Mouse (Mus musculus): ENCODE data around the gene Pnrc2. TPM values are rescaled to one million over a fixed set of nuclear protein-coding genes. Genes with fewer than 3 reads are reported as not detected.

Pnrc2 gene
- polyA plus RNA-seq, 1 experiment from 2014 or later = 167 TPM

DNA sequence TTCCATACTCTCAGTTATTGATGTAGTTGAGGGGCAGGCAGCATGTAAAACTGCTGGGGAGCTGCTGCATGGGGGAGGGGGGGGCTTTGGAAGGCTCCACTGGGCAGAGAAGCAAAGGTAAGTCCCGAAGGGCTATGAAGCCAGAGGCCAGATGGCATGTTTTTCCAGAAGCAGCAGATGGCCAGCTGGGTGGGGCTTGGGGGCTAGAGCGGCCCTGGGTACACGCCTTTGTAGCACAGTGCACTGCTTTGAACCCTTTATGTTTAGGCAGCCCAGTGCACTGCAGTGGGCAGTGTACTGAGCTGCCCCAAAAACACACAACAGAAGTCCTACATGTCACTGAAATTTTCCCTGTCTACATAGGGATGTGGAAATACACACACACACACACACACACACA is 39.2 kb upstream of the Pnrc2 start:
- Histone ChIP-seq H3K27me3 (replicated peaks; ENCODE audit: control insufficient read depth, insufficient read depth, low read length) (no peaks in the 10 kb centered on the region), H3K9ac (ENCODE audit: low read length) (no peak overlapping the region), H3K36me3 (ENCODE audit: control insufficient read depth, insufficient read depth, low read length) (no peaks in the 10 kb centered on the region), H3K4me1 (replicated peaks; ENCODE audit: control insufficient read depth, insufficient read depth, low read length) (no peaks in the 10 kb centered on the region; the same call in 1 of the 2 replicates), H3K9me3 (ENCODE audit: control insufficient read depth, low read length) (no peaks in the 10 kb centered on the region), H3K4me3 (ENCODE audit: low read depth, low read length) (no peak overlapping the region), H3K27ac (ENCODE audit: low read depth) (no peak overlapping the region), H3K4me2 (ENCODE audit: low read length) (no peak overlapping the region)
- ATAC-seq (replicated peaks; ENCODE audit: low FRiP score, low TSS enrichment, low read depth) (no peak), DNase-seq (ENCODE audit: low spot score) (no peak)
- WGBS = 36% methylated on average over 3 of the region's 3 CpGs

DNA sequence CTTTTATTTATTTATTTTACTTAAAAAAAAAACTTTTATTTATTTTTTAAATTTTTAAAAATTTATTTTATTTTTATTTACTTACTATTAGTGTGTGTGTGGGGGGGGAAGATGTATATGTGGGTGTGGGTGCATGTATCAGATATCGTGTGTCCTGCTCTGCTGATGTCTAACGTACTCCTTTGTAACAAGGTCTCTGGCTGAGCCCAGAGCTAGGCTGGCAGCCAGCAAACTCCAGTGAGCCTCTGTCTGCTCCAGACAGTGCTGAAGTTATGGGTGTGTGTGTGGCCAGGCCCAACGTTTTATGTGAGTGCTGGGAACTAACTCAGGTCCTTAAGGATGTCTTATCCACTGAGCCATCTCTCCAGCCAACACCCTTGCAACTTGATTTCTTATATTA is 38.5 kb upstream of the Pnrc2 start:
- ATAC-seq (replicated peaks; ENCODE audit: low FRiP score, low TSS enrichment, low read depth) (no peak), DNase-seq (ENCODE audit: low spot score) (no peak)
- 62% methylated on average over 3 of the region's 3 CpGs for WGBS
- no peaks in the 10 kb centered on the region for H3K27me3 ChIP-seq (replicated peaks; ENCODE audit: control insufficient read depth, insufficient read depth, low read length)
- no peak overlapping the region for H3K27ac ChIP-seq (ENCODE audit: low read depth)
- H3K4me3 ChIP-seq (ENCODE audit: low read depth, low read length) = no peak overlapping the region
- no peaks in the 10 kb centered on the region; the same call in 1 of the 2 replicates for H3K4me1 ChIP-seq (replicated peaks; ENCODE audit: control insufficient read depth, insufficient read depth, low read length)
- no peaks in the 10 kb centered on the region for H3K9me3 ChIP-seq (ENCODE audit: control insufficient read depth, low read length)
- no peak overlapping the region for H3K4me2 ChIP-seq (ENCODE audit: low read length)
- H3K36me3 ChIP-seq (ENCODE audit: control insufficient read depth, insufficient read depth, low read length) = no peaks in the 10 kb centered on the region
- H3K9ac ChIP-seq (ENCODE audit: low read length) = no peak overlapping the region

DNA sequence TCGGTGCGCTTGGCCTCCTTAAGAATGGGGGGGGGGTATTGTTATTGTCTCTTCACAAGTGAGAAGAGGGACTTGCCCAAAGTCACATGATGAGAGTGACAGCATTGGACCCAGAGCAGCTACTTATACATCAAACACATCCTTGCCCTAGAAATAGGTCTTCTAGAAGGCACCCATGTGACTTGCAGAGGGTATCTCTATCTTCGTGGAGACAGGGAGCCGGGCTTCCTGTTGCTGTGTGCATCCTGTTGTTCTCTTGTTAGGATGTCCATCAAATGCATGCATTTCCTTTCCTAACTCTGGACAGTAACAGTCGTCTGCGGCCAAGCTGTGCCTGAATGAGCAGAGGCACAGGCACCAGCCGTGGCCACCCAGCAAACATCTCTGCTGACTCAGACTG is 37.9 kb upstream of the Pnrc2 start:
- Histone ChIP-seq H3K36me3 (ENCODE audit: control insufficient read depth, insufficient read depth, low read length) (no peaks in the 10 kb centered on the region), H3K27ac (ENCODE audit: low read depth) (no peak overlapping the region)
- WGBS = 76% methylated on average over 7 of the region's 7 CpGs

GRCm38 (mm10) chr4:135909326-135910066 is 35.8 kb upstream of the Pnrc2 start:
- no peaks in the 10 kb centered on the region; the same call in 1 of the 2 replicates for H3K4me1 ChIP-seq (replicated peaks; ENCODE audit: control insufficient read depth, insufficient read depth, low read length)
- no peak overlapping the region for H3K4me3 ChIP-seq (ENCODE audit: low read depth, low read length)

More for the DNA sequence above, 37.9 kb upstream of the Pnrc2 start:
- no peaks in the 10 kb centered on the region for H3K27me3 ChIP-seq (replicated peaks; ENCODE audit: control insufficient read depth, insufficient read depth, low read length)
- ATAC-seq (replicated peaks; ENCODE audit: low FRiP score, low TSS enrichment, low read depth) = no peak
- no peak for DNase-seq (ENCODE audit: low spot score)
- no peak overlapping the region for H3K4me2 ChIP-seq (ENCODE audit: low read length)
- H3K4me1 ChIP-seq (replicated peaks; ENCODE audit: control insufficient read depth, insufficient read depth, low read length) = no peaks in the 10 kb centered on the region; the same call in 1 of the 2 replicates
- no peaks in the 10 kb centered on the region for H3K9me3 ChIP-seq (ENCODE audit: control insufficient read depth, low read length)
- no peak overlapping the region for H3K9ac ChIP-seq (ENCODE audit: low read length)
- H3K4me3 ChIP-seq (ENCODE audit: low read depth, low read length) = no peak overlapping the region

DNA sequence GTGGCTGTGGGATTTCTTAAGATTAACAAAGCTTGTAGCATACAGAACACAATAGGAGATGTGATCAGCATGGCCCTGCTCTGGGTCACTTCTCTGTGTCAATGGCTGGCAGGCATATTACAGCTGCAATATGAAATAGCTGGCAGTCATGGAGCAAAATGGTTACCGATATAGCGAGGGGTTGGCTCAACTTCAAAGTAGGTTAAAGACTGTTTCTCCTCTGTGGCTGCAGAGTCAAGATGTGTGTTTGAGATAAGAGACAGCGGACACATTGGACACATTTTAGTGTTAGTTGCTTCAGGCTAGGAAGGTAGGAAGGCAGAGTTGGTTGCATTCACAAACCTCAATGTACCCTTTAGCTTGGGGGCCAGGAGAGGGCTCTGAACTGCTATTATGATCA is 33.0 kb upstream of the Pnrc2 start:
- Histone ChIP-seq H3K9ac (ENCODE audit: low read length) (no peak overlapping the region), H3K4me3 (ENCODE audit: low read depth, low read length) (no peak overlapping the region), H3K36me3 (ENCODE audit: control insufficient read depth, insufficient read depth, low read length) (no peaks in the 10 kb centered on the region), H3K4me1 (replicated peaks; ENCODE audit: control insufficient read depth, insufficient read depth, low read length) (no peaks in the 10 kb centered on the region; the same call in 1 of the 2 replicates), H3K9me3 (ENCODE audit: control insufficient read depth, low read length) (no peaks in the 10 kb centered on the region), H3K27ac (ENCODE audit: low read depth) (no peak overlapping the region), H3K4me2 (ENCODE audit: low read length) (no peak overlapping the region), H3K27me3 (replicated peaks; ENCODE audit: control insufficient read depth, insufficient read depth, low read length) (no peaks in the 10 kb centered on the region)
- WGBS = 86% methylated on average over 3 of the region's 3 CpGs
- no peak for DNase-seq (ENCODE audit: low spot score)
- ATAC-seq (replicated peaks; ENCODE audit: low FRiP score, low TSS enrichment, low read depth) = no peak

More at GRCm38 (mm10) chr4:135909326-135910066, 35.8 kb upstream of the Pnrc2 start:
- no peak for DNase-seq (ENCODE audit: low spot score)
- H3K36me3 ChIP-seq (ENCODE audit: control insufficient read depth, insufficient read depth, low read length) = no peaks in the 10 kb centered on the region
- H3K9ac ChIP-seq (ENCODE audit: low read length) = no peak overlapping the region
- ATAC-seq (replicated peaks; ENCODE audit: low FRiP score, low TSS enrichment, low read depth) = no peak
- no peaks in the 10 kb centered on the region for H3K9me3 ChIP-seq (ENCODE audit: control insufficient read depth, low read length)
- H3K4me2 ChIP-seq (ENCODE audit: low read length) = no peak overlapping the region
- WGBS = 33% methylated on average over 13 of the region's 13 CpGs
- H3K27me3 ChIP-seq (replicated peaks; ENCODE audit: control insufficient read depth, insufficient read depth, low read length) = no peaks in the 10 kb centered on the region
- H3K27ac ChIP-seq (ENCODE audit: low read depth) = no peak overlapping the region

DNA sequence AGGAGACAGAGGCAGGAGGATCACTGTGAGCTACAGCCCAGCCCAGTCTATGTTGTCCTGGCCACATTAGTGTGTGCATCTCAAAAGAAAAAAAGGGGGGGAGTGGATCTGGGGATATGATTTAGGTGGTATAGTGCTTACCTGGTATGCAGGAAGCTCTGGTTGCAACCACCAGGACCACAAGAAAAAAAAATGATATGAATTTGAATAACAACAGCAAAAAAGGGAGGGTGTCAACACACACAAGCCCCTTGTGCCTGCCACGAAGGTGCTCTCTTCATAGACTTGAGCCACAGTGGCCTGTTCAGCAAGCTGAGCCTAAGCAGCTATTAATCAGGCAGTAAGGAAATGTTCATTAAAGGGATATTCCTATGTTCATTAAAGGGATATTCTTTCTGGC is 31.2 kb upstream of the Pnrc2 start:
- H3K4me1 ChIP-seq (replicated peaks; ENCODE audit: control insufficient read depth, insufficient read depth, low read length) = no peaks in the 10 kb centered on the region; the same call in 1 of the 2 replicates
- ATAC-seq (replicated peaks; ENCODE audit: low FRiP score, low TSS enrichment, low read depth) = no peak
- H3K9ac ChIP-seq (ENCODE audit: low read length) = no peak overlapping the region
- WGBS = 68% methylated on average over 1 of the region's 1 CpGs
- no peak overlapping the region for H3K4me2 ChIP-seq (ENCODE audit: low read length)
- no peak for DNase-seq (ENCODE audit: low spot score)
- H3K4me3 ChIP-seq (ENCODE audit: low read depth, low read length) = no peak overlapping the region
- H3K36me3 ChIP-seq (ENCODE audit: control insufficient read depth, insufficient read depth, low read length) = no peaks in the 10 kb centered on the region
- no peaks in the 10 kb centered on the region for H3K27me3 ChIP-seq (replicated peaks; ENCODE audit: control insufficient read depth, insufficient read depth, low read length)
- H3K9me3 ChIP-seq (ENCODE audit: control insufficient read depth, low read length) = no peaks in the 10 kb centered on the region
- no peak overlapping the region for H3K27ac ChIP-seq (ENCODE audit: low read depth)

DNA sequence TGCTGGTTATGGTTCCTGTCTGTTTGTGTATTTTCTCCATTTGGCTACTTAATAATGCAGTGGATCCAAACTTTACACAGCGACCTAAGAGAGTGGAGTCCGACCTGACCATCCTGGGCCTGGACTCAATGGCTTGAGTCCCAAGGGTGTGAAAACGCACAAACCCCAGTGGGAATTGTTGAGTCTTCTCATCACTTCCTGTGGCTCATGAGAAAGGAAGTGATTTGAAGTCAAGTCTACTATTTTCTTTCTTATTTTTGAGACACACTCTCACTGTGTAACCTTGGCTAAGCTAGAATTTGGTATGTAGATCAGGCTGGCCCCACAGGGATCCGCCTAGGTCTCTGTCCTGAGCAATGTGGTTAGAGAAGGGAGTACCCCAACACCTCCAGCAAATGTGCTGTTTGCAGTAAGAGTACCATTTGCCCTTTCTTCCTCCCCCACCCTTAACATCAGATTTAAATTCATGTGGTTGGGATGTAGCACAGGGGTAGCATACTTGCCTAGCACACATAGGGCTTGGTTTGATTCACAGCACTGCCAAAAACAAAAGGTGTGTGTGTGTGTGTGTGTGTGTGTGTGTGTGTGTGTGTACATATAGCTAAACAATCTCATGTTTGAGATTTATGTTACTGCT is 29.1 kb upstream of the Pnrc2 start:
- Histone ChIP-seq H3K27me3 (replicated peaks; ENCODE audit: control insufficient read depth, insufficient read depth, low read length) (no peaks in the 10 kb centered on the region), H3K4me2 (ENCODE audit: low read length) (no peak overlapping the region), H3K36me3 (ENCODE audit: control insufficient read depth, insufficient read depth, low read length) (no peaks in the 10 kb centered on the region), H3K4me1 (replicated peaks; ENCODE audit: control insufficient read depth, insufficient read depth, low read length) (no peaks in the 10 kb centered on the region), H3K9me3 (ENCODE audit: control insufficient read depth, low read length) (no peaks in the 10 kb centered on the region), H3K9ac (ENCODE audit: low read length) (no peak overlapping the region), H3K27ac (ENCODE audit: low read depth) (no peak overlapping the region), H3K4me3 (ENCODE audit: low read depth, low read length) (no peak overlapping the region)
- ATAC-seq (replicated peaks; ENCODE audit: low FRiP score, low TSS enrichment, low read depth) (no peak), DNase-seq (ENCODE audit: low spot score) (no peak)
- 83% methylated on average over 4 of the region's 4 CpGs for WGBS

DNA sequence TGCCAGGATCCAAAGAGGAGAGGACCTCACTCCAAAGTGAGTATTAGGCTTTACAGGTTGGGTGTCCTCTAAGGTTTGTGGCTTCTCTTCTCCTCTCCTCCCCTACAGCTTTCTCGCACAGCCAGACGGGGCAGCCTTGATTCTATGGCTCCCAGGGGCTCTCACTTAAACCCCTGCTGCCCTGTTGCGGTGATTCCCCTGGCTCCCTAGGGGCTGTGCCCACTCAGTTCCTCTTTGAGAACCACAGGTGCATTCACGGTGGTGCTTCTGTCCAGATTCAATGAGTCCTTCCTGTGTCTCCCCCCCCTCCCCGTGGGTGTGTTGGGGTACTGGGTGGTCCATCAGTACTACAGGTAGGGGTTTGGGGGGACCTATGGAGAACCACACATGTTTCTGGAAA is 26.4 kb upstream of the Pnrc2 start:
- WGBS = 79% methylated on average over 5 of the region's 5 CpGs
- no peaks in the 10 kb centered on the region for H3K36me3 ChIP-seq (ENCODE audit: control insufficient read depth, insufficient read depth, low read length)
- no peak overlapping the region for H3K9ac ChIP-seq (ENCODE audit: low read length)
- no peak overlapping the region for H3K27ac ChIP-seq (ENCODE audit: low read depth)
- DNase-seq (ENCODE audit: low spot score) (no peak), ATAC-seq (replicated peaks; ENCODE audit: low FRiP score, low TSS enrichment, low read depth) (no peak)
- no peaks in the 10 kb centered on the region for H3K4me1 ChIP-seq (replicated peaks; ENCODE audit: control insufficient read depth, insufficient read depth, low read length)
- H3K4me2 ChIP-seq (ENCODE audit: low read length) = no peak overlapping the region
- no peak overlapping the region for H3K4me3 ChIP-seq (ENCODE audit: low read depth, low read length)
- no peaks in the 10 kb centered on the region for H3K27me3 ChIP-seq (replicated peaks; ENCODE audit: control insufficient read depth, insufficient read depth, low read length)
- H3K9me3 ChIP-seq (ENCODE audit: control insufficient read depth, low read length) = no peaks in the 10 kb centered on the region

DNA sequence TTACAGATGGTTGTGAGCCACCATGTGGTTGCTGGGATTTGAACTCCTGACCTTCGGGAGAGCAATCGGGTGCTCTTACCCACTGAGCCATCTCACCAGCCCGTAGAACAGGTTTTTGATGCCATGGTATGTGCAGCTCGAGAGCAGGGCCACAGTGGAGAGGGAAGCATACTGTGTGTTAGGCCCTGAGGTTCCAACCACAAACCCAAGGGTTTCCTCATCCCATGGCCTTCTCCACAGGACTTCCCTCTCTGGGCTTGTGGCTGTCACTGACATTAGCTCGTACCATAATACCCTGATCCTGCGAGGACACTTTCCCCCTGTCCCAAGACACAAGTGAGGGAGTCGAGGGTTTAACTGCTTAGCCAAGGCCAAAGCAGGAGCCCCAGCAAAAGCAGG is 25.4 kb upstream of the Pnrc2 start:
- DNase-seq (ENCODE audit: low spot score) = no peak
- no peak for ATAC-seq (replicated peaks; ENCODE audit: low FRiP score, low TSS enrichment, low read depth)
- Histone ChIP-seq H3K4me1 (replicated peaks; ENCODE audit: control insufficient read depth, insufficient read depth, low read length) (no peaks in the 10 kb centered on the region), H3K27ac (ENCODE audit: low read depth) (no peak overlapping the region), H3K4me3 (ENCODE audit: low read depth, low read length) (no peak overlapping the region), H3K27me3 (replicated peaks; ENCODE audit: control insufficient read depth, insufficient read depth, low read length) (no peaks in the 10 kb centered on the region), H3K9me3 (ENCODE audit: control insufficient read depth, low read length) (no peaks in the 10 kb centered on the region), H3K36me3 (ENCODE audit: control insufficient read depth, insufficient read depth, low read length) (no peaks in the 10 kb centered on the region), H3K9ac (ENCODE audit: low read length) (no peak overlapping the region), H3K4me2 (ENCODE audit: low read length) (no peak overlapping the region)
- WGBS = 83% methylated on average over 7 of the region's 7 CpGs
